Mouse (Mus musculus) sigmoid colon, adult 10 weeks (tissue): Measurements from ENCODE around the gene Ang4. TPM values are rescaled to one million over a fixed set of nuclear protein-coding genes. Genes with fewer than 3 reads are reported as not detected.

Source experiments
- polyA plus RNA-seq: library from polyadenylated mRNA; stranded (reverse); fragments of 350-450 nt; fragmentation: Illumina TruSeq; extraction: RNeasy Lipid Tissue Mini Kit (QIAGEN cat#74804); gene quantifications from one replicate; pipeline ENCODE4 v1.2.3, GENCODE M21; 2014; ENCODE audit warnings: low read depth, low replicate concordance

Gene Ang4
- polyA plus RNA-seq, result 194 TPM

GRCm38 (mm10) chr14:51773490-51773889 lies at the start of gene Ang4:
Gene Ang4 (minus strand): TSS chr14:51773590.

GRCm38 (mm10) chr14:51799746-51800145 lies 26.4 kb upstream of the Ang4 start, which contains the start of gene AY358078:
Gene AY358078 (plus strand): TSS chr14:51800046.

GRCm38 (mm10) chr14:51717083-51717482 lies 56.3 kb downstream of the Ang4 start, which contains the start of gene Gm5800:
Gene Gm5800 (minus strand): TSS chr14:51717183.

Other genes starting within 250 kb of the Ang4 start
- gene Gm5622, start 220.8 kb downstream of the Ang4 start, polyA plus RNA-seq, result not detected
- not detected for gene Gm17175, start 199.5 kb downstream of the Ang4 start, polyA plus RNA-seq
- gene Gm17174, start 181.5 kb downstream of the Ang4 start, polyA plus RNA-seq, result not detected
- not detected for gene Gm17078, start 162.3 kb downstream of the Ang4 start, polyA plus RNA-seq
- gene Gm4181, start 137.9 kb downstream of the Ang4 start, polyA plus RNA-seq, result not detected
- not detected for gene Gm17079, start 78.1 kb downstream of the Ang4 start, polyA plus RNA-seq
- gene Gm5800, start 56.4 kb downstream of the Ang4 start, polyA plus RNA-seq, result not detected
- 0.32 TPM for gene AY358078, start 26.5 kb upstream of the Ang4 start, polyA plus RNA-seq
- not detected for gene Ear6, start 80.1 kb upstream of the Ang4 start, polyA plus RNA-seq
- 11.0 TPM for gene Mettl17, start 111.3 kb upstream of the Ang4 start, polyA plus RNA-seq
- 1.6 TPM for gene Slc39a2, start 119.3 kb upstream of the Ang4 start, polyA plus RNA-seq
- 246 TPM for gene Ndrg2, start 140.6 kb upstream of the Ang4 start, polyA plus RNA-seq
- not detected for gene Tppp2, start 144.8 kb upstream of the Ang4 start, polyA plus RNA-seq
- not detected for gene Rnase13, start 149.2 kb upstream of the Ang4 start, polyA plus RNA-seq
- 6.1 TPM for gene Arhgef40, start 211.1 kb upstream of the Ang4 start, polyA plus RNA-seq
- 3.0 TPM for gene Tmem253, start 242.1 kb upstream of the Ang4 start, polyA plus RNA-seq
- gene Zfp219, start 247.1 kb upstream of the Ang4 start, polyA plus RNA-seq, result 1.7 TPM